Mouse (Mus musculus): ENCODE data around the gene Tmc7. TPM values are rescaled to one million over a fixed set of nuclear protein-coding genes. Genes with fewer than 3 reads are reported as not detected.

Gene Tmc7
- polyA plus RNA-seq, 1 experiment: not detected

GRCm38 (mm10) chr7:118522077-118522476 is 62.5 kb downstream of the Tmc7 start:
- Histone ChIP-seq H3K36me3 (replicated peaks; ENCODE audit: low read length) (peaks cover 23% of the 10 kb centered on the region), H3K4me3 (replicated peaks) (no peak overlapping the region), H3K4me1 (peaks cover 38% of the 10 kb centered on the region), H3K27me3 (replicated peaks) (peaks cover 14% of the 10 kb centered on the region), H3K9me3 (no peaks in the 10 kb centered on the region)
- TF ChIP-seq FLI1 (IDR thresholded peaks at IDR 0.05; ENCODE audit: low read length) (no peak), GATA1 (IDR thresholded peaks at IDR 0.05; ENCODE audit: borderline replicate concordance, low read length) (no peak)

DNA sequence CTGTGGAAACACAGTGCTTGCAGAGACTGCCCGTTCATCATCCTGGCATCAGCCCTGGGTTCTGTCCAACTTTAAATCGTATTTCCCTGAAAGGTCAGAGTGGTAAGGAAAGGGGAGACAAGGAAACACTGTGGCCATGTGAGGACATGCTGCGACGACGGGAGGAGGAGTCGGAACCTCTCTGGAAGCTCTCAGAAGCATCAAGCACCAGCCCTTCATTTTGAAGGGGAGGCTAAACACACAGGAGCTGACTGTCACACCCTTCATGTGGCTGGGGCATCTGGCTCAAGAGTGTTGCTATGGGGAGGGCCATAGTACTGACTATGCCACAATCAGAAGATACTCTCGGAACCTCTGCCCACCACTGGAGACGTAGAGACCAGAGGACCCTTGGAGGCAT is 64.9 kb downstream of the Tmc7 start:
- Histone ChIP-seq H3K9me3 (peaks cover 2% of the 10 kb centered on the region; the same call in 1 of the 2 replicates), H3K4me3 (replicated peaks) (no peak overlapping the region), H3K4me1 (peaks cover 35% of the 10 kb centered on the region), H3K27me3 (replicated peaks) (peaks cover 17% of the 10 kb centered on the region), H3K36me3 (replicated peaks; ENCODE audit: low read length) (peaks cover 4% of the 10 kb centered on the region)
- TF ChIP-seq GATA1 (IDR thresholded peaks at IDR 0.05; ENCODE audit: borderline replicate concordance, low read length) (no peak), FLI1 (IDR thresholded peaks at IDR 0.05; ENCODE audit: low read length) (no peak)

DNA sequence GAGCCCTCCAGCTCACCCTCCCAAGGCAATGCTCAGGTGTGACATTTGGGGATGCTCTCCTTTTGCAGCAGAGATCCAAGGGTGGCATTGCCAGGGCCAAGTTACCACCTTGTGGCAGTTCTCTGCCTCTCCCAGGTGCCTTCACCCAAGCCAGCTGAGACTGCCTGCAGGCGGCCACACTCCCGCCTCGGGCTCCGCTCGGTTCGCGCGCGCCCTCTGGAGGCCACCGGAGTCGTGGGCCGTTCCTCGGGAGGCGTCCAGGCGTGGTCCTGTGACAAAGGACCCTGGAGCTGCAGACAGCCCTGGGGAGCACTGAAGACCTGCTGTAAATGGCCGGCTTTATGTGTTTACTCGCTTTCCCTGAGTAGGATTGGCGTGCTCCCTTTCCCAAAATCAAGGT is 65.8 kb downstream of the Tmc7 start:
- H3K9me3 ChIP-seq: peaks cover 2% of the 10 kb centered on the region; the same call in 1 of the 2 replicates

GRCm38 (mm10) chr7:118517819-118518218 is 66.7 kb downstream of the Tmc7 start:
- Histone ChIP-seq H3K27me3 (replicated peaks) (peaks cover 25% of the 10 kb centered on the region), H3K4me3 (replicated peaks) (peak overlapping the region; percentile 73), H3K36me3 (replicated peaks; ENCODE audit: low read length) (no peaks in the 10 kb centered on the region), H3K9me3 (peaks cover 2% of the 10 kb centered on the region; the same call in 1 of the 2 replicates), H3K4me1 (peaks cover 34% of the 10 kb centered on the region)
- TF ChIP-seq FLI1 (IDR thresholded peaks at IDR 0.05; ENCODE audit: low read length): no peak
- TF ChIP-seq GATA1 (IDR thresholded peaks at IDR 0.05; ENCODE audit: borderline replicate concordance, low read length): no peak

More for the DNA sequence above, 65.8 kb downstream of the Tmc7 start:
- peaks cover 21% of the 10 kb centered on the region for H3K27me3 ChIP-seq (replicated peaks)
- peaks cover 35% of the 10 kb centered on the region for H3K4me1 ChIP-seq
- no peaks in the 10 kb centered on the region for H3K36me3 ChIP-seq (replicated peaks; ENCODE audit: low read length)
- TF ChIP-seq FLI1 (IDR thresholded peaks at IDR 0.05; ENCODE audit: low read length): no peak
- no peak for TF ChIP-seq GATA1 (IDR thresholded peaks at IDR 0.05; ENCODE audit: borderline replicate concordance, low read length)
- H3K4me3 ChIP-seq (replicated peaks): peak overlapping the region; percentile 83

DNA sequence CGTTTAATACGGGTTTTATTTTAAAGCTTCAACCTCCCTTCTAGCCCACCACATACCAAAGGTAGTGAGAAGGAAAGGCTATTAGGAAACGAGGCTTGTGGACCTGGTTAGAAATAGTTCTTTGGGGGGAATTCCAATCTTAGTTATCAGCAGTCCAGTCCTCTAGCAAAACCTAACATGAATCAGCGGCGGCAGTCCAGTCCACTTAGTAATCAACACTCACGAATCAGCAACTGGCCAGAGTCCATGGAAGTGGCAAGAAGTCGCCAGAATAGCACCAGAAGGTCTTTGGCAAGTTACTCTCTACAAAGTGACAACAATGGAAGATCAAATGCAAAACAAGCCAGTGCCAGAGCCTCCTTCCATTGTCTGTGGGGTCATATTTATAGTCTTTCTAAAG is 76.0 kb downstream of the Tmc7 start:
- H3K4me3 ChIP-seq (replicated peaks): no peak overlapping the region
- no peak for TF ChIP-seq GATA1 (IDR thresholded peaks at IDR 0.05; ENCODE audit: borderline replicate concordance, low read length)
- no peak for TF ChIP-seq FLI1 (IDR thresholded peaks at IDR 0.05; ENCODE audit: low read length)
- H3K4me1 ChIP-seq: peaks cover 6% of the 10 kb centered on the region
- peaks cover 6% of the 10 kb centered on the region; the same call in 1 of the 2 replicates for H3K9me3 ChIP-seq
- peaks cover 43% of the 10 kb centered on the region for H3K27me3 ChIP-seq (replicated peaks)
- H3K36me3 ChIP-seq (replicated peaks; ENCODE audit: low read length): no peaks in the 10 kb centered on the region

DNA sequence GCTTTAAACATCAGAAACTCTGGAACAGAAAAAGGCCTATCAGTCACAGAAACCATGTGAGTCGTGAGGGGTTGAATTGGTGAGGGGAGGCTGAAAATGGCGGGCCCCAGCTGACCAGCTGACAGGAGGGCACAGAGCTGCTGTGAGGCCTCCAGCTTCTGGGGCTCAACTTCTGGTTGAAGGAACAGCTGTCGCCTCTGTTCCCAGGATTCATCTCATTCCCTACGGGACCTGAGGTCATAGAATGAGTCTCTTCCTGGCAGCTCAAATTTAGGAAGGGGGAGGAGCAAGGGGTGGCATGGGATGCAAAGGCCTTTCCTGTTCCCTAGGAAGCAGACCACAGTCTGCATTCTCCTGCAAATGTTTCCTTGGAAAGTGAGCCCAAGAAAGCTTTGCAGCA is 80.7 kb downstream of the Tmc7 start:
- H3K4me1 ChIP-seq: peaks cover 19% of the 10 kb centered on the region
- H3K27me3 ChIP-seq (replicated peaks): peaks cover 47% of the 10 kb centered on the region
- TF ChIP-seq FLI1 (IDR thresholded peaks at IDR 0.05; ENCODE audit: low read length) (no peak), GATA1 (IDR thresholded peaks at IDR 0.05; ENCODE audit: borderline replicate concordance, low read length) (no peak)
- H3K9me3 ChIP-seq: peaks cover 10% of the 10 kb centered on the region; the same call in 1 of the 2 replicates
- H3K4me3 ChIP-seq (replicated peaks): no peak overlapping the region
- H3K36me3 ChIP-seq (replicated peaks; ENCODE audit: low read length): no peaks in the 10 kb centered on the region

GRCm38 (mm10) chr7:118502333-118502732 is 82.2 kb downstream of the Tmc7 start:
- peaks cover 16% of the 10 kb centered on the region for H3K9me3 ChIP-seq
- no peak overlapping the region for H3K4me3 ChIP-seq (replicated peaks)
- no peak for TF ChIP-seq FLI1 (IDR thresholded peaks at IDR 0.05; ENCODE audit: low read length)
- no peak for TF ChIP-seq GATA1 (IDR thresholded peaks at IDR 0.05; ENCODE audit: borderline replicate concordance, low read length)

DNA sequence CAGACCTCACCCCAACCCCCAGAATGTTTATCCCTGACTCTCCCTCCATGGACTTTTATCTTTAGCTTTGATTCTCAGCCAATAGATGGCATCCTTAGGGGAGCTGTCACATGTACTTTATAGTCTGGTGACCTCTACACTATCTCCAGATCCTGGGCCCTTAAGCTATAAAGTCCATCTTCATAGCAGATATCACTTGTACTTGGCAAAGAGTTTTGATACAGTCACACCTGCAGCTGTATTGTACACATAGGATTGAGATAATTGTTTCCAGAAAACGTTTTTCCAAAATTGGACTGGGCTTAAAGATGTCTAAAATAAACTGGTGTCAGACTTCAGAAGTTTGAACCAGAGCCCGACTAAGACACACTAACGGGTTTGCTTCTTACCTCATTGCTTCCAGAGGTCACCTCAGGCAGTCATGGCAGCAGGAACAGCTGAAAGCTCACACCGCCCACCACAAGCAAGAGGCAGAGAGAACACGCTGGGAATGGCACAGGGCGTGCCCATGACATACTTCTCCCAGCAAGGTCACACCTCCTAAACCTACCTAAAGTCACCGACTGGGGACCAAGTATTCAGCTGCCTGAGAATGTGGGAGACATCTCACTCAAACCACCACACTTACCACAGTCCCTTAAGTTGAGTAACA is 84.6 kb downstream of the Tmc7 start:
- TF ChIP-seq GATA1 (IDR thresholded peaks at IDR 0.05; ENCODE audit: borderline replicate concordance, low read length) (no peak), FLI1 (IDR thresholded peaks at IDR 0.05; ENCODE audit: low read length) (no peak)
- H3K4me3 ChIP-seq (replicated peaks): no peak overlapping the region

More at GRCm38 (mm10) chr7:118502333-118502732, 82.2 kb downstream of the Tmc7 start:
- Histone ChIP-seq H3K27me3 (replicated peaks) (peaks cover 44% of the 10 kb centered on the region), H3K4me1 (peaks cover 20% of the 10 kb centered on the region), H3K36me3 (replicated peaks; ENCODE audit: low read length) (no peaks in the 10 kb centered on the region)

GRCm38 (mm10) chr7:118498984-118499783 is 85.4 kb downstream of the Tmc7 start:
- H3K27me3 ChIP-seq (replicated peaks): peaks cover 23% of the 10 kb centered on the region
- H3K9me3 ChIP-seq: peaks cover 20% of the 10 kb centered on the region
- H3K4me1 ChIP-seq: peaks cover 34% of the 10 kb centered on the region
- no peak for TF ChIP-seq FLI1 (IDR thresholded peaks at IDR 0.05; ENCODE audit: low read length)
- TF ChIP-seq GATA1 (IDR thresholded peaks at IDR 0.05; ENCODE audit: borderline replicate concordance, low read length): no peak
- no peaks in the 10 kb centered on the region for H3K36me3 ChIP-seq (replicated peaks; ENCODE audit: low read length)
- H3K4me3 ChIP-seq (replicated peaks): peak overlapping the region; percentile 9

More for the DNA sequence above, 84.6 kb downstream of the Tmc7 start:
- Histone ChIP-seq H3K36me3 (replicated peaks; ENCODE audit: low read length) (no peaks in the 10 kb centered on the region), H3K27me3 (replicated peaks) (peaks cover 29% of the 10 kb centered on the region), H3K9me3 (peaks cover 20% of the 10 kb centered on the region), H3K4me1 (peaks cover 28% of the 10 kb centered on the region)

Data from megakaryocyte, embryonic 14.5 days (primary cell).